Mouse (Mus musculus) stomach, embryonic 16.5 days (tissue): ENCODE measurements at regions not wholly inside any gene's neighbourhood (a gene's known extent, or its start where the extent isn't known, plus 50 kb on each side); places are given as distances from the start of the nearest gene placed in this dataset.

Experiments
- ATAC-seq: fragments of 200-750 bp; cut with Nextera tagmentation; 2 replicates; pipeline ENCODE4 v1.8.0; 2017; ENCODE audit warnings: moderate number of reproducible peaks, moderate TSS enrichment; ENCODE audit not compliant: insufficient read depth, low FRiP score
- H3K27ac ChIP-seq: fragments of 300-500 bp; sonication (generic); 2 replicates; pipeline ENCODE4 v1.5.1; 2014; ENCODE audit warnings: low read length
- H3K27me3 ChIP-seq: fragments of 300-500 bp; sonication (generic); 2 replicates; pipeline ENCODE4 v1.6.1; 2014; ENCODE audit warnings: low read length, control low read depth, mixed read lengths; ENCODE audit not compliant: control insufficient read depth, insufficient read depth
- H3K36me3 ChIP-seq: fragments of 300-500 bp; sonication (generic); 2 replicates; pipeline ENCODE4 v1.6.1; 2014; ENCODE audit warnings: low read length; ENCODE audit not compliant: control insufficient read depth, insufficient read depth
- H3K4me1 ChIP-seq: fragments of 300-500 bp; sonication (generic); 2 replicates; pipeline ENCODE4 v1.6.1; 2014; ENCODE audit warnings: low read length, control low read depth, mixed read lengths; ENCODE audit not compliant: control insufficient read depth, insufficient read depth
- H3K4me2 ChIP-seq: fragments of 300-500 bp; sonication (generic); 2 replicates; pipeline ENCODE4 v1.6.1; 2014; ENCODE audit warnings: low read depth, low read length, mixed read lengths
- H3K4me3 ChIP-seq: fragments of 300-500 bp; sonication (generic); replicated peaks from 2 replicates; pipeline ENCODE4 v1.5.1; 2014; ENCODE audit warnings: mild to moderate bottlenecking, low read length
- H3K9ac ChIP-seq: fragments of 300-500 bp; sonication (generic); 2 replicates; pipeline ENCODE4 v1.6.1; 2014; ENCODE audit warnings: low read length
- H3K9me3 ChIP-seq: fragments of 300-500 bp; sonication (generic); replicated peaks from 2 replicates; pipeline ENCODE4 v1.6.1; 2016; ENCODE audit warnings: low read length, control low read depth; ENCODE audit not compliant: control insufficient read depth
- WGBS: fragments of 180-500 bp; shearing (Covaris S2); extraction: QIAGEN DNeasy Blood & Tissue Kit; methylation state at CpG from one replicate; pipeline ENCODE4 v1.1.7; 2014; 5-methylcytosine and 5-hydroxymethylcytosine counted together

DNA sequence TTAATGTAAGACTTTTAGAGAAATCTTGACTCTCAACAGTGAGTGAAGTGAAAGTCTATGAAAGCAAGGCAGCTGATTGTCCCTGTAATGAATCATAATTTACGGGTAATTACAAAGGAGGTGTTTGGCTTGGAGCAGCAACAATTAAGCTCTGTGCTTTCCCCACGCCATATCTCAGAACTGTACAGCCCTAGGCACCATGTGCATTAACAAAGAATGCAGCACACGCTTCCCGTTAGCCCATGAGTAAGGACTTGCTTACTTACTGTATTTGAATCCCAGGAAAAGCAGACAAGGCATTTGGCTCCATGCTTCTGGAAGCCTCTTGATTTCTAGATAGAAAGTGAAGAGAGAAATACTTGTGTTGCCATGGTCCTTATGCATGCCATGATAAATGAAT lies 354.2 kb upstream of the Hs6st1 start:
- H3K4me2 ChIP-seq: no peak overlapping the region
- H3K9me3 ChIP-seq: no peaks in the 10 kb centered on the region
- H3K9ac ChIP-seq: no peak overlapping the region
- no peaks in the 10 kb centered on the region for H3K4me1 ChIP-seq
- no peaks in the 10 kb centered on the region for H3K36me3 ChIP-seq
- ATAC-seq: no peak
- H3K4me3 ChIP-seq: no peak overlapping the region
- no peaks in the 10 kb centered on the region for H3K27me3 ChIP-seq
- 62% methylated on average over 4 of the region's 4 CpGs for WGBS
- H3K27ac ChIP-seq: no peak overlapping the region

GRCm38 (mm10) chr1:35715931-35716330 lies 352.3 kb upstream of the Hs6st1 start:
- no peaks in the 10 kb centered on the region for H3K36me3 ChIP-seq
- 56% methylated on average over 6 of the region's 6 CpGs for WGBS

GRCm38 (mm10) chr1:35717166-35717565 lies 351.0 kb upstream of the Hs6st1 start:
- no peak overlapping the region for H3K27ac ChIP-seq
- H3K4me2 ChIP-seq: no peak overlapping the region
- no peak overlapping the region for H3K9ac ChIP-seq
- H3K36me3 ChIP-seq: no peaks in the 10 kb centered on the region
- no peak overlapping the region for H3K4me3 ChIP-seq
- H3K27me3 ChIP-seq: no peaks in the 10 kb centered on the region
- ATAC-seq: no peak
- H3K9me3 ChIP-seq: no peaks in the 10 kb centered on the region
- H3K4me1 ChIP-seq: no peaks in the 10 kb centered on the region
- WGBS: 88% methylated on average over 2 of the region's 2 CpGs

More at GRCm38 (mm10) chr1:35715931-35716330, 352.3 kb upstream of the Hs6st1 start:
- Histone ChIP-seq H3K9me3 (no peaks in the 10 kb centered on the region), H3K27ac (no peak overlapping the region), H3K4me1 (no peaks in the 10 kb centered on the region), H3K27me3 (no peaks in the 10 kb centered on the region), H3K9ac (no peak overlapping the region), H3K4me3 (no peak overlapping the region), H3K4me2 (no peak overlapping the region)
- no peak for ATAC-seq

DNA sequence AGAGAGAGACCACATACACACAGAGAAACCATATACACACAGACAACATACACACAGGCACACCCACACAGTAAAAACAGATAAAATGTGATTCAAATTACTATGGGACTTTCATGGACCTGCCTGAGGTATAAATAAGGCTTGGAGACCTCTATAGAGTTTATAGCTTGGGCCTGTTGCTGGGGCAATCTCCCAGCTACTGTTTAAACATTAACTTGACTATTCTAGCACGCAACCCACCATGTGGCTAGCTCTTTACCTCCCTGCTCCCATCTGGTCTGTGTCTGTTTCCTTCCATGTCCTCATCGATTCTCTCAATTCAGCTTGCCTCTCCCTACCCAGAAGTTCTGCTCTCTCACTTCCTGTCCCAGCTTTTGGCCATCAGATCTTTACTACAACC lies 350.5 kb upstream of the Hs6st1 start:
- no peaks in the 10 kb centered on the region for H3K4me1 ChIP-seq
- no peaks in the 10 kb centered on the region for H3K27me3 ChIP-seq
- no peak overlapping the region for H3K9ac ChIP-seq
- WGBS: 45% methylated on average over 2 of the region's 2 CpGs
- no peaks in the 10 kb centered on the region for H3K9me3 ChIP-seq
- H3K27ac ChIP-seq: no peak overlapping the region
- no peak for ATAC-seq
- no peak overlapping the region for H3K4me2 ChIP-seq
- no peak overlapping the region for H3K4me3 ChIP-seq
- H3K36me3 ChIP-seq: no peaks in the 10 kb centered on the region

DNA sequence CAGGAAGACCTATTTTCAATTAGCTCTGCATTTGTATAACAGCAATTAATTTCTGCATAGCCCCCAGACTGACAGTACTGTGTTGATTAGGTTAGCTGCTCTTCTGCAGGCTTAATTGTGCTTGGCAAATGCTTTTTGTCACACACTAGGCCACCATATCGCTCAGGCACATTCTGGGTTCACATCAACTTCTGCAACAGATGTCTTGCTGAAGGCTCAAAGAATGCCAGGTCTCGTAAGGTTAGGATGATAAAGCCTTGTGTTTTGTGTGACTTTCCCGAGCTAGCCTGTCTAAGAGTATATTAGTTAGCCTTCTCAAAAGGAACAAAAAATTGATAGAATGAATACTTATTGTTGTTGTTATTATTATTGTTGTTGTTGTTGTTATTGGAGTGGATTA lies 348.1 kb upstream of the Hs6st1 start:
- ATAC-seq: no peak
- Histone ChIP-seq H3K36me3 (no peaks in the 10 kb centered on the region), H3K4me1 (no peaks in the 10 kb centered on the region), H3K27ac (no peak overlapping the region), H3K4me3 (no peak overlapping the region), H3K9ac (no peak overlapping the region), H3K4me2 (no peak overlapping the region), H3K27me3 (no peaks in the 10 kb centered on the region), H3K9me3 (no peaks in the 10 kb centered on the region)
- 90% methylated on average over 3 of the region's 3 CpGs for WGBS

DNA sequence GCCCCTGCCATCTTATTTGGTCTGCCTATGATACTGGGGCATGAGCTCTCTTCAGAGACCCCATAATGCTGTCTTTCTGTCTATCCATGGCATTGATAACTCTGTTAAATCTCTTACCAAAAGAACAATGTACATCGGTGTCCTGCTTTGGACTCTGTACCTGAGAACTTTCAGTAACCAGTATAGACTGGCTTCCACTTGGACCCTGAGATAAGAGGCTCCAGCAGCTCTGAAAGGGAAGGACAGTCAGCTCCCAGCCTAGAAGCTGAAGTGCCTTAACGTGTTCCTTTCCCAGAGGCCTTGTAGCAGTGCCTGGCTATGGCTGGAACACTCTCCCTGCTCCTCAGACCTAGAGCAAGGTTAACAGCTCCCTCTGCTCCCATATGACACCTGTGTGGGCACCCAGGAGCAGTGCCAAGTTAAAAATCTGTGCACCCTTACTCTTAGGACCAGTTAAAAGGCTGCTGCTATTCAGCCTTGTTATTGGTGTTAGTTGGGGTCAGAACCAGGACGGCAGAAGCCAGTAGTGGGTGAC lies 343.8 kb upstream of the Hs6st1 start:
- no peaks in the 10 kb centered on the region for H3K27me3 ChIP-seq
- no peaks in the 10 kb centered on the region for H3K9me3 ChIP-seq
- no peak overlapping the region for H3K4me3 ChIP-seq
- no peak overlapping the region for H3K4me2 ChIP-seq
- no peaks in the 10 kb centered on the region for H3K36me3 ChIP-seq
- no peak overlapping the region for H3K9ac ChIP-seq
- ATAC-seq: no peak
- no peaks in the 10 kb centered on the region for H3K4me1 ChIP-seq
- WGBS: 50% methylated on average over 3 of the region's 3 CpGs
- no peak overlapping the region for H3K27ac ChIP-seq

DNA sequence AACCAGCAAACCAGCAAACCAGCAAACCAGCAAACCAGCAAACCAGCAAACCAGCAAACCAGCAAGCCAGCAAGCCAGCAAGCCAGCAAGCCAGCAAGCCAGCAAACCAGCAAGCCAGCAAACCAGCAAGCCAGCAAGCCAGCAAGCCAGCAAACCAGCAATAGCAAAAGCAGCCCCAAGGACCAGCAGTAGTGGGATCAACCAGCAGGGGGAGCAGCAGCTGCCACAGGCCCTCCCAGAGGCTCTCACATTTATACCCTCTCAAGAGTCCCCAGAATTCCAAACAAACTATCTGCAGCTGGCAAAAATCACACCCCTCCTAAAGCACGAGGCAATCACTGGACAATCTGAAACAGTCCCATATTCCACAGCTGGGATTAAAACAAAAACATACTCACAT lies 341.6 kb upstream of the Hs6st1 start:
- Histone ChIP-seq H3K27ac (no peak overlapping the region), H3K9me3 (no peaks in the 10 kb centered on the region), H3K4me3 (no peak overlapping the region), H3K4me2 (no peak overlapping the region), H3K4me1 (no peaks in the 10 kb centered on the region), H3K9ac (no peak overlapping the region), H3K27me3 (no peaks in the 10 kb centered on the region), H3K36me3 (no peaks in the 10 kb centered on the region)
- no peak for ATAC-seq
- 23% methylated on average over 1 of the region's 1 CpGs for WGBS

- no peaks in the 10 kb centered on the region for H3K27me3 ChIP-seq
- WGBS: 82% methylated on average over 8 of the region's 8 CpGs
- H3K9ac ChIP-seq: no peak overlapping the region
- H3K4me2 ChIP-seq: no peak overlapping the region
- no peaks in the 10 kb centered on the region for H3K4me1 ChIP-seq
- H3K27ac ChIP-seq: no peak overlapping the region
- ATAC-seq: no peak
- no peaks in the 10 kb centered on the region for H3K36me3 ChIP-seq
- no peaks in the 10 kb centered on the region for H3K9me3 ChIP-seq
- no peak overlapping the region for H3K4me3 ChIP-seq
Measured at GRCm38 (mm10) chr1:35727310-35727990, 340.8 kb upstream of the Hs6st1 start.

DNA sequence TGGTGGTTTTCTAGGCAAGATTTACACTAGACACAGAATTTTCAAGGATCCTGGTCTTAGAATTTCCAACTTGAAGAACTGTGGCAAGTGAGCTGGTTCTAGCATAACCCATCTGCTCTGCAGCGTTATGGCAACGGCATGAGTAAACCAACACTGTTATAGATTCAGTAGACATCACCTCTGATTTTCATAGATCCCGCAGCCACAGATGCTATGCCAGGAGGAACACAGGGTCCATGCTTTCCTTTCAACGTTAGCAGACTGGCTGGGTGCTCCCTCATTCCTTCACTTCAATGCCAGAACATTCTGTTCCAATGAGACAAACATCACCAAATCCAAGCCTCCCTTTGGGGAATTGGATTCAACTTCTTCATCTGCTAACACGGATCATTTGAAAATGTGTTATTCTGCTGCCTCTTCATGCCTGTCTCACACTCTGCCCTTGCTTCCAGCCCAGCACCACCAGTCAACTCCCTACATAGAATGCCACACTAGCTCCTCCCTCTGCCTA lies 338.4 kb upstream of the Hs6st1 start:
- H3K4me2 ChIP-seq: no peak overlapping the region
- no peak overlapping the region for H3K4me3 ChIP-seq
- H3K36me3 ChIP-seq: no peaks in the 10 kb centered on the region
- ATAC-seq: no peak
- H3K9me3 ChIP-seq: no peaks in the 10 kb centered on the region
- 83% methylated on average over 5 of the region's 5 CpGs for WGBS
- H3K27ac ChIP-seq: no peak overlapping the region
- H3K4me1 ChIP-seq: no peaks in the 10 kb centered on the region
- no peak overlapping the region for H3K9ac ChIP-seq
- no peaks in the 10 kb centered on the region for H3K27me3 ChIP-seq
